Mouse (Mus musculus) ES-E14 (cell line): ENCODE measurements at regions not wholly inside any gene's neighbourhood (a gene's known extent, or its start where the extent isn't known, plus 50 kb on each side); places are given as distances from the start of the nearest gene placed in this dataset.

Source experiments
- CHD2 ChIP-seq: IDR thresholded peaks from 2 replicates; pipeline ENCODE4 v1.6.1; 2014; ENCODE audit warnings: mild to moderate bottlenecking, low read depth, low read length, inconsistent platforms
- HCFC1 ChIP-seq: IDR thresholded peaks from 2 replicates; pipeline ENCODE4 v1.6.1; 2012; ENCODE audit warnings: low read length, inconsistent platforms, borderline replicate concordance; ENCODE audit not compliant: insufficient read depth
- ZC3H11A ChIP-seq: IDR thresholded peaks from 2 replicates; pipeline ENCODE4 v1.6.1; 2012; ENCODE audit warnings: low read depth, mild to moderate bottlenecking, inconsistent platforms, low read length, borderline replicate concordance

DNA sequence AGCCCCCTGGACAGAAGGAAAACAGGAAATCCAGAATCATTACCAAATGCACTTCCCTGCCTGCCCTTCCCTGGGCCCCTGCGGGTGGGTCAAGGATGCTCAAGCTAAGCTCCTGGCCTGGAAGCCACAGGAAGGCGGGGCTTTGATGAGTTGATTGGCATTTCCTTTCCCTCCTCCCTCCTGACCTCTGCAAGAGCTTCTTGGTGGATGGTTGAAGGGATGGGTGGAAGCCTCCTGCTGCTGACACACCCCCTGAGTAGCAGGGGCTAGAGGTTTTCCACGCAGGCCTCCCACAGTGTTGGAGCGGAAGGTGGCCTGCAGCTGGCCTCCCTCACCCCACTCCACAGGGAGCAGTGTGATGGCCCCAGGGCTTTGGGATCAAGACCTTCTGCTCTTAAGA, 239.5 kb downstream of the Sox9 start:
- TF ChIP-seq ZC3H11A (no peak), HCFC1 (no peak), CHD2 (no peak)
